Mouse (Mus musculus) hindbrain, postnatal 0 days (tissue): ENCODE data around the gene Gm11627. TPM values are rescaled to one million over a fixed set of nuclear protein-coding genes. Genes with fewer than 3 reads are reported as not detected.

ENCODE experiments used
- ATAC-seq: fragments of 200-750 bp; cut with Nextera tagmentation; 2 replicates; pipeline ENCODE4 v1.8.0; 2017; ENCODE audit warnings: mild to moderate bottlenecking, moderate TSS enrichment, moderate library complexity
- DNase-seq: peaks from one replicate; pipeline ENCODE4 v3.0.0-alpha.2; 2015; ENCODE audit warnings: low spot score
- H3K27ac ChIP-seq: fragments of 300-500 bp; sonication (generic); 2 replicates; pipeline ENCODE4 v1.5.1; 2014; ENCODE audit warnings: mild to moderate bottlenecking
- H3K27me3 ChIP-seq: fragments of 300-500 bp; sonication (generic); 2 replicates; pipeline ENCODE4 v1.6.1; 2014; ENCODE audit warnings: low read length, mixed read lengths; ENCODE audit not compliant: insufficient read depth
- H3K36me3 ChIP-seq: fragments of 300-500 bp; sonication (generic); 2 replicates; pipeline ENCODE4 v1.6.1; 2014; ENCODE audit warnings: low read length, mixed read lengths; ENCODE audit not compliant: insufficient read depth
- H3K4me1 ChIP-seq: fragments of 300-500 bp; sonication (generic); 2 replicates; pipeline ENCODE4 v1.6.1; 2014; ENCODE audit warnings: antibody characterized with exemption, low read length, mixed read lengths; ENCODE audit not compliant: insufficient read depth
- H3K4me2 ChIP-seq: fragments of 300-500 bp; sonication (generic); 2 replicates; pipeline ENCODE4 v1.6.1; 2014; ENCODE audit warnings: low read depth, mild to moderate bottlenecking, low read length, moderate library complexity, mixed read lengths
- H3K4me3 ChIP-seq: fragments of 300-500 bp; sonication (generic); 2 replicates; pipeline ENCODE4 v1.5.1; 2014; ENCODE audit warnings: low read length
- H3K9ac ChIP-seq: fragments of 300-500 bp; sonication (generic); replicated peaks from 2 replicates; pipeline ENCODE4 v1.6.1; 2014; ENCODE audit warnings: mild to moderate bottlenecking, low read length, moderate library complexity, mixed read lengths
- H3K9me3 ChIP-seq: fragments of 300-500 bp; sonication (generic); 2 replicates; pipeline ENCODE4 v1.6.1; 2016; ENCODE audit warnings: low read length, mixed read lengths
- CTCF ChIP-seq: IDR thresholded peaks from 2 replicates; pipeline ENCODE4 v1.5.1; 2016; ENCODE audit warnings: antibody characterized with exemption, control low read depth, low read depth
- WGBS: fragments of 180-500 bp; shearing (Covaris S2); extraction: QIAGEN DNeasy Blood & Tissue Kit; methylation state at CpG from one replicate; pipeline ENCODE4 v1.1.7; 2014; 5-methylcytosine and 5-hydroxymethylcytosine counted together
- polyA plus RNA-seq: library from polyadenylated mRNA; unstranded; fragments of >200 nt; fragmentation: Nextera tagmentation; extraction: Ambion mirVana; gene quantifications from 2 replicates; pipeline ENCODE4 v1.2.1, GENCODE M21; 2015
- total RNA-seq: library from RNA; depleted of rRNA; stranded (reverse); fragments of >200 nt; gene quantifications from 2 replicates; pipeline ENCODE4 v1.2.3, GENCODE M21; 2014

Gene Gm11627
- total and polyA plus RNA-seq, 2 experiments from 2014 or later = 5.2 TPM; not detected in 1

DNA sequence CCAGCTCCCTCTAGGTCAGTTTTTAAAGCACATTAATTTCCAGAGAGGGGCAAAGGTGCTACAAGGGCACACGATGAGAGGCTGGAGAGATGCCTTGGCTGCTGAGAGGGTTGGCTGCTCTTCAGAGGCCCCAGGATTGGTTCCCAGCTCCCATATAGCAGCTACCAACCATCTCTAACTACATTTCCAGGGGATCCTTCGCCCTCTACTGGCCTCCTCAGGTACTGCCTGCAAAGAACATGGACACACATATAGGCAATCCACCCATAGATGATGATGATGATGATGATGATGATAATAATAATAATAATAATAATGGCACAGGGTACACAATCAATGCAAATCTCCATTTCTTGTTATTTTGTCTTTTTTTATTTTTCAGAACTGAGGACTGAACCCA, 40.2 kb upstream of the Gm11627 start:
- no peaks in the 10 kb centered on the region for H3K9me3 ChIP-seq

DNA sequence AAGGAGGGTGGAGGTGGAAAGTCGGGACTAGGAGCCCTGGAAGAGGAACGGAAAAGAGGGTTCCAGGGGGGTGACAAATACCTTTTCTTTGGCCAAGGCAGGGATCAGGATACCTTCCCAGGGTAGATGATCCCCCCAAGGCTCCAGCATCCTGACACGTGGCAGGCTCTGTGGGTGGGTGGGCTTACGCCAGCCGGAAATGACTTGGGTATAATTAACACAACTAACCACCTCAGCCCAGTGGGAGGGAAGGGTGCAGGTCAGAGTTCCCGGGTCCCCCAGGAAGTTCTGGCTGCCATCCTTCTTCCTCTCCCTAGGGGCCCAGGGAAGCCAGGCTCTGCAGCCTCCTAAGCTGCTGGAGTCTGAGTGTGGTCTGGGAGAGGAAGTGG, 32.0 kb upstream of the Gm11627 start:
- Histone ChIP-seq H3K27ac (no peak overlapping the region), H3K9me3 (no peaks in the 10 kb centered on the region), H3K4me2 (no peak overlapping the region), H3K4me3 (no peak overlapping the region), H3K9ac (no peak overlapping the region), H3K4me1 (no peaks in the 10 kb centered on the region), H3K27me3 (no peaks in the 10 kb centered on the region), H3K36me3 (no peaks in the 10 kb centered on the region)
- ATAC-seq (no peak), DNase-seq (no peak)
- 28% methylated on average over 6 of the region's 6 CpGs for WGBS
- no peak for TF ChIP-seq CTCF

More for the DNA sequence above, 40.2 kb upstream of the Gm11627 start:
- Histone ChIP-seq H3K9ac (no peak overlapping the region), H3K27ac (no peak overlapping the region), H3K4me2 (no peak overlapping the region), H3K4me1 (peaks cover 10% of the 10 kb centered on the region), H3K27me3 (no peaks in the 10 kb centered on the region), H3K36me3 (no peaks in the 10 kb centered on the region), H3K4me3 (no peak overlapping the region)
- 60% methylated on average over 2 of the region's 2 CpGs for WGBS
- ATAC-seq (no peak), DNase-seq (no peak)
- TF ChIP-seq CTCF = 0 out of 2 replicates have a peak, but pooled peaks have one; percentile 20

DNA sequence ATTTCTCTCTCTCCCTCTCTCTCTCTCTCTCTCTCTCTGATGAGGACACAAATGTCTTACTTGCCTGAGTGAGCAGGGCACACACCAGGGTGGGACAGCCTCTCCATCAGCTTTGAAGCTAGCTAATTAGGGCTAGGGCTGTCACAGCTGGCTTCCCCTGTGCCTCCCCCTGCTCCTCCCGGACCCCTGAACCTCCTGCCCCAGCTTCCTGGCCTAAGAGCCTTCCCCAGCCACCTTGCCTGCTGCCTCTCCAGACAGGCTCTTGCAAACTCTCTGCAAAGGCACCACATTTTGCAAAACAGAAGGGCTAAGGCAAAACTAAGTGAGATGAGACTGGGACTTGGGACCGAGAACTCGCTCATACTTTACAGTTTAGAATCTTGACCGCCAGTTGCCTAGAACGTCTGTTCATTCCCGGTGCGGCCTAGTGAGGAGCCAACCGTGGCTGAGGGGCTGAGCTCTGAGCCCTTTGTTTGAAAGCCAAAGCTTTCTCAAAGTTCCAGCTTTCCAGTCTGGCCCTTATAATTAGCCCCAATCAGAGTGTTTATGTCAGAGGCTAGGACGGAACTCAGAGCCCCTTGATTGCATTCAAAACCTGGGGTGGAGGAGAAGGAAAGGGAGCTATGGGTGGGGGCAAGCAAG, 31.5 kb upstream of the Gm11627 start:
- ATAC-seq (no peak), DNase-seq (no peak)
- Histone ChIP-seq H3K27me3 (no peaks in the 10 kb centered on the region), H3K9me3 (no peaks in the 10 kb centered on the region), H3K9ac (no peak overlapping the region), H3K4me3 (no peak overlapping the region), H3K36me3 (no peaks in the 10 kb centered on the region), H3K4me2 (no peak overlapping the region), H3K4me1 (no peaks in the 10 kb centered on the region), H3K27ac (no peak overlapping the region)
- TF ChIP-seq CTCF = no peak
- WGBS = 17% methylated on average over 9 of the region's 9 CpGs

DNA sequence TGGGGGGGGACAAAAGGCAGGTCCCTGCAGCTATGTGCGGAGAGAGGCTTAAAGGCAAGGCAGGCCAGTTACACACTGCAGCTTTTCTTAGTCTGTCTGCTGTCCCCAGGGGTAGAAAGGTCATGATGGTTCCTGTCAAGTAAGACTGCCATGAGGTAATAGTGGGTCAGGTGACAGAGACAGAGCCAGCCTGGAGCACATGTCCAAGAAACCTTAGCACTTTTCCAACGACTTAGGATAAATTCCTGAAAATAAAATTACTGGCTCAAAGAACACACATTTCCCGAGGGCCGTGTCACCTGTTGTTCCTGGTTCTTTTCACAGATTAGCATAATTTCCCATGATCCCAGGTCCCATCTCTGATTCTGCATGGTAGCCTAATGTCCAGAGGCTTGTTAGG, 31.0 kb upstream of the Gm11627 start:
- no peak overlapping the region for H3K4me2 ChIP-seq
- no peak for TF ChIP-seq CTCF
- H3K4me3 ChIP-seq = no peak overlapping the region
- peaks cover 2% of the 10 kb centered on the region; the same call in 1 of the 2 replicates for H3K4me1 ChIP-seq
- H3K9ac ChIP-seq = no peak overlapping the region
- DNase-seq (no peak), ATAC-seq (no peak)
- H3K27me3 ChIP-seq = no peaks in the 10 kb centered on the region
- H3K9me3 ChIP-seq = no peaks in the 10 kb centered on the region
- H3K27ac ChIP-seq = no peak overlapping the region
- no peaks in the 10 kb centered on the region for H3K36me3 ChIP-seq
- 43% methylated on average over 4 of the region's 4 CpGs for WGBS

DNA sequence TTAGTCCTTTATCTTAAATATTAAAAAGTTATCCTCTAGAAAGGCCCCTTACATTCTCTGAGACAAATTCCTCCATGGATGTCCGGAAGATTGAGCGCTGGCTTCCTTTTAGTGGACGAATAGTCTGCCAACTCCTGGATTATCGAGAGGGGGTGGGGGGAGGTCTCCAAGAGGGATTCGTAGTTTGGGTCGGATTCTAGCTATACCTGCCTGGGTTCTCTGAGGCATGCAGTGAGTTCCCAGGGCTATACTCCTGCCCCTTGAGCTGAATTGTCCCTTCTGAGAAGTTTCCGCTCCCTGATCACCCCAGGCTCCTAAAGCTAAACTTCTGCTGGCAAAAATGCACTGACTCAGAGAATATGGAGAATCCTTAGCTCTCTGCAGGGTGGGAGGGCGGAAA, 30.2 kb upstream of the Gm11627 start:
- ATAC-seq (no peak), DNase-seq (no peak)
- Histone ChIP-seq H3K27ac (no peak overlapping the region), H3K9ac (no peak overlapping the region), H3K4me1 (peaks cover 3% of the 10 kb centered on the region; the same call in 1 of the 2 replicates), H3K9me3 (no peaks in the 10 kb centered on the region), H3K4me3 (no peak overlapping the region), H3K4me2 (no peak overlapping the region), H3K36me3 (no peaks in the 10 kb centered on the region), H3K27me3 (no peaks in the 10 kb centered on the region)
- WGBS = 57% methylated on average over 8 of the region's 8 CpGs
- TF ChIP-seq CTCF = no peak

DNA sequence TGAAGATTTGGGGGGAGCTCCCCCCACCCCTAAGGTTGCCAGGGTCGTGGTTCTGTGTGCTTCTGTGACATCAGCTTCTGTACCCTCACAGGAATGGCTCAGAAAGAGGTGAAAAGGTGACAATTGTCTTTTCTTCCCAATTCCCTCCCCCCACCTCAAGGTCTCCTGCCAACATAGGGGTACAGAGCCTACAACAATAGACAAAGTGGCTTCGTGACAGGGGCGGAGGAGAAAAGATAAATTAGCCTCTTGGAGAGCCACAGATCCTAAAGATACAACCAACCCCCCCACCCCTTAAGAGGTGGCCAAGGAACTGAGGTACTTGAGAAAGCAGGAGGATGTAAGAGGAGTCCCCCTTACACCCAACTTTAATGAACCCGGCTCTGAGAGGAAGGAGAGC, 29.4 kb upstream of the Gm11627 start:
- 35% methylated on average over 4 of the region's 4 CpGs for WGBS
- Histone ChIP-seq H3K4me2 (peak overlapping the region; percentile 77), H3K4me1 (peaks cover 3% of the 10 kb centered on the region; the same call in 1 of the 2 replicates), H3K27ac (no peak overlapping the region), H3K9me3 (no peaks in the 10 kb centered on the region), H3K36me3 (no peaks in the 10 kb centered on the region), H3K27me3 (no peaks in the 10 kb centered on the region), H3K9ac (no peak overlapping the region), H3K4me3 (no peak overlapping the region)
- DNase-seq (no peak), ATAC-seq (no peak)
- TF ChIP-seq CTCF = no peak
